Mouse (Mus musculus) NIH3T3 (cell line): ENCODE data around the gene Apod.
"Not testable (repeated sequence)": the region's sequence is repeated elsewhere in the genome, so short reads cannot be mapped to it uniquely, and the experiment has no call there.

Source experiments
- DNase-seq: peaks from one replicate; pipeline ENCODE4 v3.0.0-alpha.2; 2012; ENCODE audit warnings: low read depth

The Apod gene

GRCm38 (mm10) chr16:31320954-31321353 is 6.3 kb upstream of the Apod start:
- DNase-seq: no peak

- not testable (repeated sequence) for DNase-seq
These were observed 5.1 kb upstream of the Apod start for GRCm38 (mm10) chr16:31319723-31320122.

- DNase-seq: no peak
These were observed 4.7 kb upstream of the Apod start for GRCm38 (mm10) chr16:31319316-31319715.

- peak; percentile 41 for DNase-seq
These were observed 3.8 kb upstream of the Apod start for GRCm38 (mm10) chr16:31318418-31318817.

GRCm38 (mm10) chr16:31316246-31317143 is 1.9 kb upstream of the Apod start:
- DNase-seq: peak; percentile 81

- no peak for DNase-seq
These were observed 686 bp upstream of the Apod start for GRCm38 (mm10) chr16:31315294-31315693.

- DNase-seq: no peak
These were observed 997 bp downstream of the Apod start for GRCm38 (mm10) chr16:31313611-31314010.

- DNase-seq: no peak
These were observed 2.3 kb downstream of the Apod start for GRCm38 (mm10) chr16:31312296-31312695.

- DNase-seq: no peak
These were observed 9.2 kb downstream of the Apod start for GRCm38 (mm10) chr16:31305199-31305919.

- DNase-seq: peak; percentile 69
These were observed 11.3 kb downstream of the Apod start for GRCm38 (mm10) chr16:31303276-31303675.

GRCm38 (mm10) chr16:31300883-31301532 is 13.6 kb downstream of the Apod start:
- DNase-seq: no peak

- DNase-seq: no peak
These were observed 14.1 kb downstream of the Apod start for GRCm38 (mm10) chr16:31300467-31300866.

- no peak for DNase-seq
These were observed 14.7 kb downstream of the Apod start for GRCm38 (mm10) chr16:31299960-31300353.

- DNase-seq: no peak
These were observed 15.2 kb downstream of the Apod start for GRCm38 (mm10) chr16:31299164-31299959.

GRCm38 (mm10) chr16:31297113-31297512 is 17.5 kb downstream of the Apod start:
- DNase-seq: no peak

GRCm38 (mm10) chr16:31293761-31294160 is 20.8 kb downstream of the Apod start:
- DNase-seq: no peak

- peak; percentile 82 for DNase-seq
These were observed 23.8 kb downstream of the Apod start for GRCm38 (mm10) chr16:31290751-31291365.

GRCm38 (mm10) chr16:31290281-31290680 is 24.3 kb downstream of the Apod start:
- DNase-seq: peak; percentile 56

- no peak for DNase-seq
These were observed 26.9 kb downstream of the Apod start for GRCm38 (mm10) chr16:31287712-31288111.

GRCm38 (mm10) chr16:31286801-31287488 is 27.7 kb downstream of the Apod start:
- no peak for DNase-seq

- DNase-seq: peak; percentile 59
These were observed 32.6 kb downstream of the Apod start for GRCm38 (mm10) chr16:31281981-31282380.
